Mouse (Mus musculus) gastrocnemius, postnatal 14 days (tissue): ENCODE results near the gene Plbd2. TPM values are rescaled to one million over a fixed set of nuclear protein-coding genes. Genes with fewer than 3 reads are reported as not detected.

Source experiments
- DNase-seq: peaks from one replicate; pipeline ENCODE4 v3.0.0; 2021; ENCODE audit warnings: mixed read lengths
- intact Hi-C: fragments of 180-260 bp; cut with DNase I; formaldehyde crosslinking; loops from one replicate; pipeline ENCODE4 v1.15.1; 2025; ENCODE audit warnings: low total_unique reads
- total RNA-seq, 2 experiments: library from RNA; stranded (reverse); gene quantifications; 2 replicates each; pipeline ENCODE4 v1.2.3; 2021

Plbd2 gene
- total RNA-seq, 2 experiments from 2014 or later: 31.7 to 34.3 TPM

DNA sequence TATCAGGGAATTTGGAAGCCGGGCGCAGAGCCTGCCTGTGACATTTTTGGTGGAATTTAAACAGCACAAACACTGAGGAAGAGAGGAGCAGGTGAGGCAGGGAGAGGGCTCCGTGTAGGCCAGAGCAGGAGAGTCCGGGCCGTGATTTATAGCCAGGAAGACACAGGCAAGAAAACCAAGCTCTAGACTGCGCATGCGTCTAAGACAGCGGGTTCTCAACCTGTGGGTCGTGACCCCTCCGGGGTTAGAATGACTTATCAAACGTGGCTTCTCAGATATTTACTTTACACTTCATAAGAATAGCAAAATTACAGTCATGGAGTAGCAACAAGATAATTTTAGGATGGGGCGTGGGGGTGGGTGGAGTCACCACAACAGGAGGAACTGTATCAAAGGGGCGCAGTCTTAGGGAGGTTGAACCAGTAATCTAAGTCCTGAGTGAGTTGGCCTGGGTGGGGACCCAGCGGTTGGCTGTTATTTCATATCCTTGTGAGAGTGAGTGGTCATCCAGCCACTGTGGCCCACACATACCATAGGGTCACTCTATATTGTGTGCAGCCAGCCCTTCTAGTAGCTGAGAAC lies 48.6 kb downstream of the Plbd2 start:
- intact Hi-C loops: no loop called here
- no peak for DNase-seq

DNA sequence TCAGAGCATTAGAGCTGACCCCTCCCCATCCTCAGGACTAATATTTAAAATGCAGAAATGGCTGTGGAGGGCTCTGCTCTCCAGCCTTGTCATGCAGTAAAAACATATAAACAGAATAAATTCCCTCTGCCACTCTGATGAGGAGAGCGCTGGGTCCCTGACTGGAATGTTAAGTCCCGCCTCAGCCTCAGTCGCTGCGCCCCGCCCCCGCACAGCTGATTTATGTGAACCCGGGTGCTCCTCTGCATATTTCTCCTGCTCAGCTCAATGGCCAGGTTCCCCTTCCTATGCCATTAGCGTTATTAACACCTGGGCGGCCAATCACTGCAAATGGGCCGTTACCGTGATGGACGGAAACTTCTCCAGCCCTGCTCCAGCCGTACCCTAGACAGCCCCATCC lies 56.1 kb downstream of the Plbd2 start:
- no peak for DNase-seq
- intact Hi-C loops: loop anchor here (10.0 kb wide), 1 partner anchor 303 kb away; no protein-coding TSS in a partner anchor

GRCm38 (mm10) chr5:120440733-120441132 lies 62.7 kb downstream of the Plbd2 start:
- intact Hi-C loops: loop anchor here (10.0 kb wide), 1 partner anchor 296 kb away; no protein-coding TSS in a partner anchor
- DNase-seq: peak; percentile 88

DNA sequence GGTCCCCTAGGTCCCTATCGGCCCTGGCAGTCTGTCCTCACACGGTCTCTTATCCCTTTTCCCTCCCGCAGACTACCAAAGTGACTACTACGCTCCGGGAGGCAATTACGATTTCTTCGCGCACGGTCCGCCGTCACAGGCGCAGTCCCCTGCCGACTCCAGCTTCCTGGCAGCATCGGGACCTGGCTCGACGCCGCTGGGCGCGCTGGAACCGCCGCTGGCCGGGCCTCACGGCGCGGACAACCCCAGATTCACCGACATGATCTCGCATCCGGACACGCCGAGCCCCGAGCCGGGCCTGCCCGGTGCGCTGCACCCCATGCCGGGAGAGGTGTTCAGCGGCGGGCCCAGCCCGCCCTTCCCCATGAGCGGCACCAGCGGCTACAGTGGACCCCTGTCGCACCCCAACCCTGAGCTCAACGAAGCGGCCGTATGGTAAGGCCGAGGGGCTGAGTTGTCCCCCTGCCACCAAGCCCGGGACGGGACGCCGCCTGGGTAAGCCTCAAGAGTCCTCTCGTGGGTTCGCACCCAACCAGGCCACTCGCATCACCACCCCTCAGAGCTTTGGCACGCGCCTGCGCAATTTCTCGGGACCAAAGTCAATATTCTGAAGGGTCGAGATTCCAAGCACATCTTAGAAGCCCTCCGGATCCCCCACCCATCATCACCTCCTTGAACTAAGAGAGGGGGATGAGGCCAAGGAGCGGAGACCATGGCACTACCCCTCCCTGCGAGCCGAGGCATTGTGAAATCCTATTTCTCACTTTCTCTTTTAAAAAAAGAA lies 63.3 kb downstream of the Plbd2 start:
- intact Hi-C loops: loop anchor here (10.0 kb wide), 1 partner anchor 295 kb away; no protein-coding TSS in a partner anchor
- no peak for DNase-seq

DNA sequence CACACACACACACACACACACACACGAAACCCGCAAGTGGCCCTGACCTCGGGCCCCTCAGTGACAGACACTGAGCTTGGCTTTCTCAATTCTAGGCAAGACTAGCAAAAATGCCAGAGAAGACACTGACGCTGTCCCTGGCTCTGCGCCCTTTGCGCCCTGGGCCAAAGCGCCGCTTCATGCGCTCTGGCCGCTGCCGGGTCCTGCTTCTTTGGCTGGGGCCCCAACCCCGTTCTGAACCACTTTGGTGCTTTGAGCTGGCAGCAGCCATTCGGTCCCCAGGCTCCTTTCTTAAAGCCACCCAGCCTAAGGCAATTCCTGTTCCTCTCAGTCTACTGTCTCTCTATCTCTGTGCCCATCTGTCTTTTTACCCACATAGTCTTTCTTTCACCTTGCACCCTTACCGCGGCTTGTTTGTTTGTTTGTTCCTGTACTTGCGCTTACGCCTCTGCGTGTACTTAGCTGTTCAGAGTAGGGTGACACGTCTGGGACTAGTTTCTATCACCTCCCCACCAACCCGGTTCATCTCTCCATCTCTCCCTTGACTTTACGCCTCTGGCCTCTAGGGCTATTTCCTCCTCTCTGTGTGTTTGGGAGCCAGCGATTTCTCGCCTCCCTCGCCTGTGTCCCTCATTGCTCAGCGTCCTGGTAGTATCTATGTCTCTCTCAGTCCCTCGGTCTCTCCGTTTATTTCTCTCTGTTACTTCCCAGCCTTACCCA lies 64.3 kb downstream of the Plbd2 start:
- intact Hi-C loops: no loop called here
- no peak for DNase-seq

DNA sequence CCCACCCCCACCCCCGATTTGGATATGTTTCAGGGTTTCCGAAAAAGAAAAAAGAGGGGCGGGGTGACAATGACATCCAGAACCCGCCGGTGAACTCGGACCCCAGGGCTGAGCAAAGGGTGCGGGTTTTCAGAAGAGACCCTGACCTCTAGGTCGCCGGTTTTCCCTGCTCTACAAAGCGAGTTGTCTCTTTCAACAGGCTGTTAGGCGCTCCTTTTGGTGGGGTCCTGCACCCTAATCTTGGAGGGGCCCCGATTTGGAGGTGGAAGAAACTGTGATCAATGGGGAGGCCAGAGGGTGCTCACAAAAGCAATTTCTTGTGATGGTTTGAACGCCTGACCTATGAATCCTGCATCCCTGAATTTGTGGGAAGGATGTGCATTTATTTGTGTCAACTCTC lies 65.0 kb downstream of the Plbd2 start:
- intact Hi-C loops: no loop called here
- DNase-seq: no peak

GRCm38 (mm10) chr5:120437986-120438385 lies 65.4 kb downstream of the Plbd2 start:
- no peak for DNase-seq
- intact Hi-C loops: no loop called here

DNA sequence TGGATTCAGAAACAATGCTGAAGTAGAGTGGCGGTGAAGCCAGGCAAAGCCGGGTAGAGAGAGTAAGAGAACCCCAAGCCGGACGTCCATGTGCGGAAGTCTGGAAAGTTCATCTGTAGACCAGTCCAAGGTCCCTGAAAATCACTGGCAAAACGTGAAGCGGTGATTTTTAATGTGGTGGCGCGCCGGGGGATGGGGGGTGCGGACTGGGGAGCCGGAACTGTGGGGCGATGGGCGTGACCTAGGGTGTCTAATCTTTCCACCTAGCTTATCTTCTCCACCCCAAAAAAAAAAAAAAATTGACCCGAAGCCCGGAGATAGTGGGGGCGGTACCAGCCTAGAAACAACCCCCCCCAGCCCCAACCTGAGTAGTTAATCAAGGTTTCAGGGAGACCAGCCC lies 65.9 kb downstream of the Plbd2 start:
- DNase-seq: no peak
- intact Hi-C loops: no loop called here

GRCm38 (mm10) chr5:120436885-120437495 lies 66.4 kb downstream of the Plbd2 start:
- intact Hi-C loops: no loop called here

GRCm38 (mm10) chr5:120435731-120436501 lies 67.5 kb downstream of the Plbd2 start:
- DNase-seq: no peak
- intact Hi-C loops: no loop called here

More at GRCm38 (mm10) chr5:120436885-120437495, 66.4 kb downstream of the Plbd2 start:
- no peak for DNase-seq

GRCm38 (mm10) chr5:120435006-120435681 lies 68.3 kb downstream of the Plbd2 start:
- DNase-seq: no peak
- intact Hi-C loops: no loop called here

GRCm38 (mm10) chr5:120434231-120434735 lies 69.1 kb downstream of the Plbd2 start:
- DNase-seq: no peak
- intact Hi-C loops: no loop called here

Other genes with a start within 250 kb of the Plbd2 start
- gene Lhx5, start 71.9 kb downstream of the Plbd2 start, total RNA-seq: not detected
- gene Sdsl, start 30.8 kb downstream of the Plbd2 start, total RNA-seq: under 1 TPM; 0.40 to 0.55 TPM
- gene Sds, start 27.1 kb downstream of the Plbd2 start, total RNA-seq: not detected
- 10 to 100 TPM; 12.5 to 13.0 TPM for gene Slc8b1, start 7.5 kb upstream of the Plbd2 start, total RNA-seq
- 10 to 100 TPM; 47.6 to 50.9 TPM for gene Tpcn1, start 85.0 kb upstream of the Plbd2 start, total RNA-seq
- gene Iqcd, start 85.4 kb upstream of the Plbd2 start, total RNA-seq: under 1 TPM in 1 of 2 experiments, not detected in 1; 0.13 TPM
- gene Rita1, start 109.0 kb upstream of the Plbd2 start, total RNA-seq: 1 to 10 TPM; 4.3 to 5.3 TPM
- 10 to 100 TPM; 20.1 to 22.3 TPM for gene Ddx54, start 109.1 kb upstream of the Plbd2 start, total RNA-seq
- not detected for gene Cfap73, start 130.6 kb upstream of the Plbd2 start, total RNA-seq
- not detected for gene Rasal1, start 145.2 kb upstream of the Plbd2 start, total RNA-seq
- under 1 TPM; 0.66 to 0.76 TPM for gene Dtx1, start 208.3 kb upstream of the Plbd2 start, total RNA-seq
- under 1 TPM in 1 of 2 experiments, not detected in 1; 0.13 TPM for gene Oas2, start 246.2 kb upstream of the Plbd2 start, total RNA-seq